Comparison of ENCODE assay signal across 8 mouse cellular contexts in genomic region chrX:133686533-133687311, GRCm38 (mm10). TPM values are rescaled to one million over a fixed set of nuclear protein-coding genes. Genes with fewer than 3 reads are reported as not detected.
DNase-seq lines count a peak whose midpoint lies in the region; ATAC-seq and TF ChIP-seq lines count a peak whose summit lies in the region.

No protein-coding gene starts in this region.

- H3K4me1 ChIP-seq in cerebellum, adult 2 months (ENCODE audit: control insufficient read depth, insufficient read depth, low read length) = peaks cover 3% of the 10 kb centered on the region; the same call in 1 of the 2 replicates
- 0 out of 2 replicates have a peak, but pooled peaks cover 4% of the 10 kb centered on the region for H3K4me1 ChIP-seq in limb, embryonic 14.5 days (ENCODE audit: control insufficient read depth, insufficient read depth, low read length)
- H3K4me1 ChIP-seq in stomach, embryonic 15.5 days = 0 out of 2 replicates have a peak, but pooled peaks cover 3% of the 10 kb centered on the region

- no peaks in the 10 kb centered on the region for H3K9me3 ChIP-seq in limb, embryonic 14.5 days (ENCODE audit: control insufficient read depth, low read length)
- H3K9me3 ChIP-seq in stomach, embryonic 15.5 days = no peaks in the 10 kb centered on the region

- H3K4me3 ChIP-seq in cerebellum, adult 2 months (replicated peaks; ENCODE audit: insufficient read depth, low read depth, low read length) = peak overlapping the region; percentile 8
- peak overlapping the region; percentile 49 for H3K4me3 ChIP-seq in limb, embryonic 14.5 days (replicated peaks; ENCODE audit: low read length)
- H3K4me3 ChIP-seq in stomach, embryonic 15.5 days (replicated peaks) = peak overlapping the region; percentile 52

- H3K27ac ChIP-seq in cerebellum, adult 2 months (ENCODE audit: insufficient read depth, low read length) = no peak overlapping the region
- no peak overlapping the region for H3K27ac ChIP-seq in limb, embryonic 14.5 days (replicated peaks; ENCODE audit: low read depth, low read length)
- no peak overlapping the region for H3K27ac ChIP-seq in stomach, embryonic 15.5 days

- 7% methylated on average over 50 of the region's 55 CpGs for WGBS in cerebellum, adult 2 months
- WGBS in limb, embryonic 14.5 days = 31% methylated on average over 35 of the region's 55 CpGs
- 27% methylated on average over 53 of the region's 55 CpGs for whole genome bisulfite sequencing in stomach, embryonic 15.5 days

- no peak for TF ChIP-seq POLR2A in cerebellum, adult 2 months (IDR thresholded peaks at IDR 0.05; ENCODE audit: borderline replicate concordance, insufficient read depth, low read length)
- TF ChIP-seq POLR2A in limb, embryonic 14.5 days (IDR thresholded peaks at IDR 0.05; ENCODE audit: borderline replicate concordance, extremely low read depth, insufficient read depth, insufficient read length) = no peak

- peak in 1 of 2 experiments; percentile 12 for DNase-seq in cerebellum, adult 2 months
- no peak for DNase-seq in cerebellum, adult 9-10 months
- DNase-seq in right cerebral cortex, postnatal 4 days = peak; percentile 6
- no peak for DNase-seq in right cerebral cortex, adult 2 months (ENCODE audit: low spot score in 2 of 2)
- DNase-seq in limb, embryonic 14.5 days (ENCODE audit: low spot score) = no peak
- no peak for DNase-seq in left cerebral cortex, adult 9 months (ENCODE audit: low spot score in 2 of 2)
- no peak for DNase-seq in cerebellum, adult 9-11 months

- H3K9ac ChIP-seq in limb, embryonic 14.5 days (ENCODE audit: low read depth, low read length, severe bottlenecking) = peak overlapping the region; percentile 46; the same call in 1 of the 2 replicates
- H3K9ac ChIP-seq in stomach, embryonic 15.5 days = no peak overlapping the region

- no peak for TF ChIP-seq CTCF in cerebellum, adult 2 months (IDR thresholded peaks at IDR 0.05; ENCODE audit: borderline replicate concordance, insufficient read depth, low read depth, low read length)

- H3K36me3 ChIP-seq in limb, embryonic 14.5 days (ENCODE audit: control insufficient read depth, insufficient read depth, low read length) = no peaks in the 10 kb centered on the region
- H3K36me3 ChIP-seq in stomach, embryonic 15.5 days = no peaks in the 10 kb centered on the region

- H3K4me2 ChIP-seq in limb, embryonic 14.5 days (replicated peaks; ENCODE audit: low read depth, low read length, severe bottlenecking) = peak overlapping the region; percentile 67
- H3K4me2 ChIP-seq in stomach, embryonic 15.5 days = peak overlapping the region; percentile 74

- no peak for ATAC-seq in limb, embryonic 14.5 days (ENCODE audit: low FRiP score, low read depth)
- ATAC-seq in stomach, embryonic 15.5 days (ENCODE audit: insufficient read depth, low FRiP score, low read depth) = no peak

- H3K27me3 ChIP-seq in cerebellum, adult 2 months (ENCODE audit: control insufficient read depth, insufficient read depth, low read length) = no peaks in the 10 kb centered on the region; the same call in 1 of the 2 replicates
- H3K27me3 ChIP-seq in limb, embryonic 14.5 days (ENCODE audit: control insufficient read depth, insufficient read depth, low read length) = peaks cover 11% of the 10 kb centered on the region
- H3K27me3 ChIP-seq in stomach, embryonic 15.5 days (replicated peaks) = 0 out of 2 replicates have a peak, but pooled peaks cover 3% of the 10 kb centered on the region

RNA-seq across cellular contexts. Expression of gene Pcdh19, which starts 2.1 kb away (rescaled TPM):
- 3.1 and 4.0 TPM in 2 replicates for polyA plus RNA-seq in cerebellum, adult 2 months (2012; rRNA removed)
- 5.0 and 5.7 TPM in 2 replicates for polyA plus RNA-seq in limb, embryonic 14.5 days (2012; rRNA removed)
- polyA plus RNA-seq in limb, embryonic 14.5 days (2014; fragmentation: Nextera tagmentation; extraction: Ambion mirVana) = 7.6 and 10.7 TPM in 2 replicates
- polyA plus RNA-seq in stomach, embryonic 15.5 days (2015; fragmentation: Nextera tagmentation; extraction: Ambion mirVana) = 3.4 and 3.7 TPM in 2 replicates
